Mouse (Mus musculus) induced T-regulatory cell, adult 2 months (primary cell): ENCODE data around the gene Gm11111.

Experiments
- DNase-seq: peaks from one replicate; pipeline ENCODE4 v3.0.0-alpha.2; 2012; ENCODE audit warnings: low read depth

The Gm11111 gene

DNA sequence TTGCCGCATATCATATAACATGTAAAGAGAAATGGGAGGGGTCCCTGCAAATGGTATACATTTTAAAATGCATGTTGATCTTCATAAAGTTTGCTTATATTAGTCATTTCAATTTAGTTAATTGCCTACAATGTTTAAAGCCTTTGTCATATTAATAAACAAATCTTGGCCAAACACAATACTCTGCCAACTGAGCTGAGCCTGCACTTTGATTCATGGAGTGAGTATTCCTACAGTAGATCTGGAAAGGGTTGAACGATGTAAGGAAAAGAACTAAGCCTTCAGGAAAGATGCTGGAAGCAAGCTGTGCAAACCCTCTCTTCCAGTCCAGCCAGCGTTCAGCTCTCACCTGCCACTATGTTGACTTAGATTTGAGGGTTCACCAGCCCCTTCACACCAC lies 29.6 kb downstream of the Gm11111 start:
- DNase-seq, result no peak

- no peak for DNase-seq
These were observed 33.4 kb downstream of the Gm11111 start for GRCm38 (mm10) chr5:98585915-98586314.
